Mouse (Mus musculus) stomach, embryonic 14.5 days (tissue): Measurements from ENCODE around the gene Rela. TPM values are rescaled to one million over a fixed set of nuclear protein-coding genes. Genes with fewer than 3 reads are reported as not detected.

Source experiments
- ATAC-seq: fragments of 200-750 bp; cut with Nextera tagmentation; 2 replicates; pipeline ENCODE4 v1.8.0; 2017; ENCODE audit warnings: low read depth, moderate TSS enrichment; ENCODE audit not compliant: insufficient number of reproducible peaks, insufficient read depth, low FRiP score
- H3K27ac ChIP-seq: fragments of 300-500 bp; sonication (generic); 2 replicates; pipeline ENCODE4 v1.5.1; 2014; ENCODE audit warnings: mild to moderate bottlenecking, low read length, moderate library complexity, mixed read lengths
- H3K27me3 ChIP-seq: fragments of 300-500 bp; sonication (generic); 2 replicates; pipeline ENCODE4 v1.6.1; 2014; ENCODE audit warnings: low read length, control low read depth, mixed read lengths; ENCODE audit not compliant: control insufficient read depth, insufficient read depth
- H3K36me3 ChIP-seq: fragments of 300-500 bp; sonication (generic); 2 replicates; pipeline ENCODE4 v1.6.1; 2014; ENCODE audit warnings: mild to moderate bottlenecking, control low read depth, low read length, moderate library complexity, mixed read lengths; ENCODE audit not compliant: control insufficient read depth, insufficient read depth
- H3K4me1 ChIP-seq: fragments of 300-500 bp; sonication (generic); 2 replicates; pipeline ENCODE4 v1.6.1; 2014; ENCODE audit warnings: low read length, control low read depth, mixed read lengths; ENCODE audit not compliant: control insufficient read depth, insufficient read depth
- H3K4me2 ChIP-seq: fragments of 300-500 bp; sonication (generic); replicated peaks from 2 replicates; pipeline ENCODE4 v1.6.1; 2014; ENCODE audit warnings: low read depth, low read length, control low read depth
- H3K4me3 ChIP-seq: fragments of 300-500 bp; sonication (generic); 2 replicates; pipeline ENCODE4 v1.5.1; 2014; ENCODE audit warnings: low read depth, low read length, control low read depth
- H3K9ac ChIP-seq: fragments of 300-500 bp; sonication (generic); replicated peaks from 2 replicates; pipeline ENCODE4 v1.6.1; 2014; ENCODE audit warnings: low read depth, mild to moderate bottlenecking, control low read depth, low read length, moderate library complexity, mixed read lengths
- H3K9me3 ChIP-seq: fragments of 300-500 bp; sonication (generic); 2 replicates; pipeline ENCODE4 v1.6.1; 2016; ENCODE audit warnings: low read depth, low read length, control low read depth; ENCODE audit not compliant: control insufficient read depth
- WGBS: fragments of 180-500 bp; shearing (Covaris S2); extraction: QIAGEN DNeasy Blood & Tissue Kit; methylation state at CpG from one replicate; pipeline ENCODE4 v1.1.7; 2014; 5-methylcytosine and 5-hydroxymethylcytosine counted together
- polyA plus RNA-seq: library from polyadenylated mRNA; unstranded; fragments of >200 nt; fragmentation: Nextera tagmentation; extraction: Ambion mirVana; gene quantifications from 2 replicates; pipeline ENCODE4 v1.2.1, GENCODE M21; 2014

The Rela gene
- polyA plus RNA-seq, 1 experiment from 2014 or later, result 49.0 TPM

- H3K27ac ChIP-seq, result no peak overlapping the region
- H3K36me3 ChIP-seq, result no peaks in the 10 kb centered on the region
- H3K9ac ChIP-seq, result no peak overlapping the region
- 77% methylated on average over 5 of the region's 5 CpGs for WGBS
- no peaks in the 10 kb centered on the region for H3K4me1 ChIP-seq
- no peak for ATAC-seq
- no peaks in the 10 kb centered on the region for H3K27me3 ChIP-seq
- no peak overlapping the region for H3K4me2 ChIP-seq
- H3K9me3 ChIP-seq, result no peaks in the 10 kb centered on the region
- H3K4me3 ChIP-seq, result no peak overlapping the region
Measured at GRCm38 (mm10) chr19:5621884-5622283, 15.4 kb upstream of the Rela start.

DNA sequence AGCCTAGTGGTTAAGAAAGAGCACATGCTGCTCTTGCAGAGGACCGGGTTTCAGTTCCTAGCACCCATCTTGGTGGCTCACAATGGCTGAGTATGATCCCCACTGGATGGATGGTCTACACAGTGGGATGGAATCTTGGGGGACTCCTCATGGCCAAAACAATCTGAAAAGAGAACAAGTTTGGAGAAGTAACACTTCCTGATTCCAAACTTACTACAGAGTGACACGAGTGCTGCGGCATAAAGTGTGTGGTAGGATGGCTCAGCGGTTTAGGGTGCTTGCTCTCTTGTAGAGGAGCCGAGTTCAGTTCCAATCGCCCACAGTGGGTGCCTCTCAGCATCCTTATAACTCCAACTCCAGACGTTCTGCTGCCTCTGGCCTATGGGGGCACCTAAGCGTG is 12.0 kb upstream of the Rela start:
- Histone ChIP-seq H3K27me3 (no peaks in the 10 kb centered on the region), H3K9ac (no peak overlapping the region), H3K9me3 (no peaks in the 10 kb centered on the region), H3K4me1 (no peaks in the 10 kb centered on the region), H3K4me2 (no peak overlapping the region), H3K4me3 (no peak overlapping the region), H3K36me3 (no peaks in the 10 kb centered on the region), H3K27ac (no peak overlapping the region)
- ATAC-seq, result no peak
- WGBS, result 92% methylated on average over 8 of the region's 8 CpGs

DNA sequence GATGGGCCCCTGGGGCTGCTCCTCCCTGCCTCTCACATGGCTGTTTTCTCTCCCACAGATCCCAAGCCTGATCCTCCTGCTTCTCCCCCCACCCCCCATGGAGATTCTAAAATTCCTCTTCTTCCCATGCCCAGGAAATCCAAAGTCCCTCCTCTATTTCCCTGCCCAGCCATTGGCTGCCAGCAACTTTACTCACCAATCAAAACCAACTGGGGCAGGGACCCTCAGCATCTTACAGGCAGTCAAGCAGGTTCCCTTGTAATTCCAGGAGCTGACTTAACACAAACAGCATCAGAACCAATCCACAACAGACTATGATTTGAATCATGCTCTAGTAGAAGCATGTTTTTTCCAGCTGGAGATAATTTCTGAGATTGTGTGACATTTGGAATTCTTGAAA is 7.4 kb upstream of the Rela start:
- H3K27me3 ChIP-seq, result no peaks in the 10 kb centered on the region
- no peak overlapping the region for H3K4me2 ChIP-seq
- no peak for ATAC-seq
- no peak overlapping the region for H3K9ac ChIP-seq
- no peak overlapping the region for H3K4me3 ChIP-seq
- H3K4me1 ChIP-seq, result no peaks in the 10 kb centered on the region
- no peak overlapping the region for H3K27ac ChIP-seq
- no peaks in the 10 kb centered on the region for H3K36me3 ChIP-seq
- no peaks in the 10 kb centered on the region for H3K9me3 ChIP-seq

DNA sequence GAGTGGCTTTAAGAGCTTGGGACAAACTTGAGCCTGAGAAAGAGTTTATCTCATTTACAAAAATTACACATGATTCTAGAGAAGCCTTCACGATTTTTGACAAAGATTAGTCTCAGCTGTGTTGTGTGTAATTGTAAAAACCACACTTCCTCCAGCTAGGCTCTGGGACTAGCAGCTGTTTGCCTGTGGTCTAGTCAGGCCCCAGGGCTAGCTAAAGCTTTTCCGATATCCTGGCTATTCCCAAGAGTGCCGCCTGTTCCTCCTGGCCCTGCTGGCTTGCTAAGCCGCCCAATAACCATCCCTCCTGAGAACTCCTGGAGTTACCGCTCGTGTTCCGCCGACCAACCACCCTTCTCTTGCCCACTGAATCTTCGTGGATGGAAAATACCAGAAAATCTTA is 5.2 kb upstream of the Rela start:
- Histone ChIP-seq H3K9ac (no peak overlapping the region), H3K27me3 (no peaks in the 10 kb centered on the region)
- 79% methylated on average over 9 of the region's 9 CpGs for WGBS

DNA sequence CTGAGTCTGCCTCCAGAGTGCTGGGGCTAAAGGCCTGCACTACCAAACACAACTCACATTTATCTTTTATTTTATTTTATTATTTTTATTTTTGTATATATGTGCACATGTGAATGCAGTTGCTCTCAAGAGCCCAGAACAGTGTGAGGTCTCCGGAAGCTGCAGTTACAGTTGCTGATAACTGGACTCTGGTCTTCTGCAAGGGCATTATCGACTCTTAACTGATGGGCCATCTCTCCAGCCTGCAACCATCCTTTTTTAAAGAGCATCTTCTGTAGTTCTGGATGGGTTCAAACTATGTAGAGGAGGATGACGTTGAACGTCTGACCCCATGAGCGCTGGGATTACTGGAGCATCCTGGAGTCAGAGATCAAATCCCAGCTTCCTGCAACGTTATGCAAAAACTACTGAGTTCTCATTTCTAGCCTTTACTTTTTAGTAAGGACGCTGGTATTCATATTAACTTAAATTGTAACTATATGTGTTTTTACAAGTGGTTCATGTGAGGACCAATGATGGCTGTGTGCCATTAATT is 1.2 kb upstream of the Rela start:
- H3K36me3 ChIP-seq, result peaks cover 24% of the 10 kb centered on the region
- H3K4me3 ChIP-seq, result no peak overlapping the region
- H3K4me2 ChIP-seq, result peak overlapping the region; percentile 79
- H3K9ac ChIP-seq, result no peak overlapping the region
- no peak for ATAC-seq
- peaks cover 7% of the 10 kb centered on the region; the same call in 1 of the 2 replicates for H3K4me1 ChIP-seq
- no peaks in the 10 kb centered on the region for H3K27me3 ChIP-seq
- no peaks in the 10 kb centered on the region for H3K9me3 ChIP-seq
- H3K27ac ChIP-seq, result no peak overlapping the region
- WGBS, result 72% methylated on average over 7 of the region's 7 CpGs

More for the DNA sequence above, 5.2 kb upstream of the Rela start:
- no peak for ATAC-seq
- Histone ChIP-seq H3K27ac (no peak overlapping the region), H3K36me3 (no peaks in the 10 kb centered on the region), H3K4me1 (no peaks in the 10 kb centered on the region), H3K4me2 (no peak overlapping the region), H3K4me3 (no peak overlapping the region), H3K9me3 (no peaks in the 10 kb centered on the region)

GRCm38 (mm10) chr19:5636571-5637041 is 677 bp upstream of the Rela start:
- no peaks in the 10 kb centered on the region for H3K9me3 ChIP-seq
- no peak for ATAC-seq
- peak overlapping the region; percentile 92 for H3K27ac ChIP-seq
- H3K4me3 ChIP-seq, result peak overlapping the region; percentile 83
- H3K4me2 ChIP-seq, result peak overlapping the region; percentile 79
- WGBS, result 40% methylated on average over 12 of the region's 12 CpGs
- H3K9ac ChIP-seq, result peak overlapping the region; percentile 84
- H3K4me1 ChIP-seq, result peaks cover 7% of the 10 kb centered on the region; the same call in 1 of the 2 replicates
- no peaks in the 10 kb centered on the region for H3K27me3 ChIP-seq
- peaks cover 29% of the 10 kb centered on the region for H3K36me3 ChIP-seq

DNA sequence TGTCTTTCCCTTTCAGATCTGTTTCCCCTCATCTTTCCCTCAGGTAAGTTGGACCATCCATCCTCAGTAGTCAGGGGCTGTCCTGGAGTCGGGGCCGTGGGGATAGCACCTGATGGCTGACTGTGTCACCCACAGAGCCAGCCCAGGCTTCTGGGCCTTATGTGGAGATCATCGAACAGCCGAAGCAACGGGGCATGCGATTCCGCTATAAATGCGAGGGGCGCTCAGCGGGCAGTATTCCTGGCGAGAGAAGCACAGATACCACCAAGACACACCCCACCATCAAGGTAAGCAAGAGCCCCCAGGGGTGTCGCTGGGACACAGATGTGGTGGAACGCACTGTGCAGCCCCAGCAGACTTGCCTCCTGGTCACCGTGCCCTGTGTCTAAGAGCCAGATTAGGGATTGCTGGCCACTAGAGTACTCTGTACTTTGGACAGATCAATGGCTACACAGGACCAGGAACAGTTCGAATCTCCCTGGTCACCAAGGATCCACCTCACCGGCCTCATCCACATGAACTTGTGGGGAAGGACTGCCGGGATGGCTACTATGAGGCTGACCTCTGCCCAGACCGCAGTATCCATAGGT is 1.2 kb downstream of the Rela start:
- Histone ChIP-seq H3K9ac (peak overlapping the region; percentile 84), H3K9me3 (no peaks in the 10 kb centered on the region), H3K4me1 (peaks cover 7% of the 10 kb centered on the region; the same call in 1 of the 2 replicates), H3K4me2 (peak overlapping the region; percentile 79), H3K27me3 (no peaks in the 10 kb centered on the region), H3K27ac (no peak overlapping the region), H3K4me3 (peak overlapping the region; percentile 83), H3K36me3 (peaks cover 43% of the 10 kb centered on the region)
- 92% methylated on average over 18 of the region's 18 CpGs for WGBS
- no peak for ATAC-seq

- no peak overlapping the region for H3K9ac ChIP-seq
- H3K4me2 ChIP-seq, result no peak overlapping the region
- WGBS, result 44% methylated on average over 9 of the region's 9 CpGs
- no peak overlapping the region for H3K27ac ChIP-seq
- no peak for ATAC-seq
- H3K36me3 ChIP-seq, result peaks cover 57% of the 10 kb centered on the region
- no peak overlapping the region for H3K4me3 ChIP-seq
- H3K9me3 ChIP-seq, result no peaks in the 10 kb centered on the region
- H3K27me3 ChIP-seq, result no peaks in the 10 kb centered on the region
- peaks cover 7% of the 10 kb centered on the region; the same call in 1 of the 2 replicates for H3K4me1 ChIP-seq
Measured at GRCm38 (mm10) chr19:5640339-5640738, 3.1 kb downstream of the Rela start.

GRCm38 (mm10) chr19:5641021-5641420 is 3.7 kb downstream of the Rela start:
- no peak overlapping the region for H3K4me2 ChIP-seq

More at GRCm38 (mm10) chr19:5641021-5641420, 3.7 kb downstream of the Rela start:
- H3K4me1 ChIP-seq, result peaks cover 7% of the 10 kb centered on the region; the same call in 1 of the 2 replicates
- H3K27me3 ChIP-seq, result no peaks in the 10 kb centered on the region
- H3K36me3 ChIP-seq, result peaks cover 64% of the 10 kb centered on the region
- no peak overlapping the region for H3K27ac ChIP-seq
- 81% methylated on average over 17 of the region's 17 CpGs for WGBS
- H3K4me3 ChIP-seq, result no peak overlapping the region
- H3K9me3 ChIP-seq, result no peaks in the 10 kb centered on the region
- no peak for ATAC-seq
- no peak overlapping the region for H3K9ac ChIP-seq
